Mouse (Mus musculus) urinary bladder, postnatal 36 days (tissue): ENCODE measurements around the gene Smap2.
"Not testable (repeated sequence)": the region's sequence is repeated elsewhere in the genome, so short reads cannot be mapped to it uniquely, and the experiment has no call there.

Experiments
- DNase-seq, 2 experiments: peaks; one replicate each; pipeline ENCODE4 v3.0.0; 2022; ENCODE audit warnings: low spot score in 2 of 2, mixed read lengths in 1 of 2

Smap2 gene

GRCm38 (mm10) chr4:121016928-121017657, at the start of gene Smap2:
Gene Smap2 (minus strand): TSS chr4:121017247.
- peak; percentile 94 to 98 for DNase-seq

GRCm38 (mm10) chr4:121065336-121065735, 48.3 kb upstream of the Smap2 start:
- no peak for DNase-seq

- DNase-seq = not testable (repeated sequence)
Observed at GRCm38 (mm10) chr4:121059218-121059617, 42.2 kb upstream of the Smap2 start.

- DNase-seq = no peak
Observed at GRCm38 (mm10) chr4:121057032-121057431, 40.0 kb upstream of the Smap2 start.

GRCm38 (mm10) chr4:121056342-121056741, 39.3 kb upstream of the Smap2 start:
- no peak for DNase-seq

GRCm38 (mm10) chr4:121052454-121053323, 35.6 kb upstream of the Smap2 start:
- DNase-seq = no peak

GRCm38 (mm10) chr4:121051863-121052262, 34.8 kb upstream of the Smap2 start:
- no peak for DNase-seq

- no peak for DNase-seq
Observed at GRCm38 (mm10) chr4:121042946-121043345, 25.9 kb upstream of the Smap2 start.

GRCm38 (mm10) chr4:121042472-121042871, 25.4 kb upstream of the Smap2 start:
- DNase-seq = no peak

- peak; percentile 20 to 28 for DNase-seq
Observed at GRCm38 (mm10) chr4:121040897-121041671, 24.0 kb upstream of the Smap2 start.

- DNase-seq = no peak
Observed at GRCm38 (mm10) chr4:121040323-121040722, 23.3 kb upstream of the Smap2 start.

GRCm38 (mm10) chr4:121039331-121040115, 22.5 kb upstream of the Smap2 start, which contains the start of gene Col9a2:
Gene Col9a2 (plus strand): TSS chr4:121039385.
- no peak for DNase-seq

- DNase-seq = no peak
Observed at GRCm38 (mm10) chr4:121033006-121033405, 16.0 kb upstream of the Smap2 start.

GRCm38 (mm10) chr4:121031440-121031839, 14.4 kb upstream of the Smap2 start:
- no peak for DNase-seq

GRCm38 (mm10) chr4:121029632-121030031, 12.6 kb upstream of the Smap2 start:
- DNase-seq = no peak

GRCm38 (mm10) chr4:121028659-121029392, 11.8 kb upstream of the Smap2 start:
- peak in 1 of 2 experiments; percentile 42 for DNase-seq

- no peak for DNase-seq
Observed at GRCm38 (mm10) chr4:121028146-121028545, 11.1 kb upstream of the Smap2 start.

GRCm38 (mm10) chr4:121025681-121026080, 8.6 kb upstream of the Smap2 start:
- no peak for DNase-seq

- peak; percentile 48 to 66 for DNase-seq
Observed at GRCm38 (mm10) chr4:121023941-121024340, 6.9 kb upstream of the Smap2 start.

- DNase-seq = no peak
Observed at GRCm38 (mm10) chr4:121023464-121023863, 6.4 kb upstream of the Smap2 start.
